Mouse (Mus musculus): ENCODE measurements around the gene Chmp6. TPM values are rescaled to one million over a fixed set of nuclear protein-coding genes. Genes with fewer than 3 reads are reported as not detected.

Chmp6 gene
- 62.4 and 65.4 TPM in 2 replicates for polyA plus RNA-seq (2014; fragmentation: Nextera tagmentation; extraction: Ambion mirVana)

DNA sequence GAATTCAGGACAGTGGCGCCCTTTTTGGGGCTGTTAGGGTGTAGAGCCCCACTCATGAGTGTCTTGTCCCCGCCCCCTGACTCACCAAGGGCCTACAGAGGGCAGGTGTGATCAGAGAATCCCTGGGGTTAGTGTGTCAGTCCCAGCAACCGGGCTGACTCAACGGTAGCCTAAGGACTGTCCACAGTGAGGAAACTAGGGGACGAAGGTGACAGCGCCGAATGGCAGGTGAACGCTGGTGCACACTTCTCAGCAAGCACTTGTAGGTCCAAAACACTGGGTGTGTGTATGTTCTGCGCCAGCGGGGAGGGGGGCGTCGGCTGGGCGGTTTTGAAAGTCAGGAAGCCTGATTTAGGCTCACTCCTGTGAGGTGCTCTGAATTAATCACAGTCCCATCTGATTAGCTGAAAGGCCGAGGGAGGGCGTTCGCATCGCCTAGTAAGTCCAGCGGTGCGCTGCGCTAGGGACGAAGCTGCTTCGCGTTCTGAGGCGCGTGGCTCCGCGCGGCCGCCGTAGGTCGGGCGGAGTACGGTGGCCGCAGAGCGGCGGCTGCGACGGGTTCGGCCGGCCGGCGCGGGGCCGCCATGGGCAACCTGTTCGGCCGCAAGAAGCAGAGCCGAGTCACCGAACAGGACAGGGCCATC is at the start of gene Chmp6:
Gene Chmp6 (plus strand): TSS at position 151 of the 644 bp plus-strand sequence.
- peak; percentile 60 for ATAC-seq (ENCODE audit: insufficient number of reproducible peaks, insufficient read depth, low FRiP score, low read depth)
- under 1% methylated on average over 43 of the region's 48 CpGs for WGBS

DNA sequence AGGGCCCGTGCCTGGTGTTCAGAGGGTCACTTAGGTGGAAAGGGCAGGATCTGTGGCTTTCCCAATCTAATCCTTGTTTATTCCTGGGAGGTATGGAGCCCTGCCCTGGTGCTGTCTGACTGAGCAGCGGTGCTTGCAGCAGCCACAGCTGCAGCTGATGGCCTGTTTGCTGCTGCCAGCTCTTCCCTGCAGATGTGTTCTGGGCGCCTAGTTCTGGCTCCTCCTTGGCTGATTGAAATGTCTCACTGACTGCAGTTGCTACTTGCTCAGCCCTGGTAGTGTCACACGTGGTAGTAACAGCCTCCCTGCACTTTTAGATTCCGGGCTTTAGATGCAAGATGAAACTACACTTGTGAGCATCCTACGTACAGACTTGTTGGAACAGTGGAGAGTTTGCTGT is 46.4 kb upstream of the Chmp6 start:
- peaks cover 55% of the 10 kb centered on the region for H3K36me3 ChIP-seq (ENCODE audit: control insufficient read depth, insufficient read depth, low read length)
- no peak overlapping the region for H3K4me3 ChIP-seq (ENCODE audit: control insufficient read depth in 1 of 2, insufficient read depth in 1 of 2, low read depth in 1 of 2, low read length in 2 of 2)
- ATAC-seq (ENCODE audit: insufficient number of reproducible peaks, insufficient read depth, low FRiP score, low read depth): no peak

More for the DNA sequence above, at the start of gene Chmp6:
- Histone ChIP-seq H3K9ac (ENCODE audit: low read length) (peak within 1 kb of the TSS; percentile 99), H3K4me2 (ENCODE audit: low read length) (peak within 1 kb of the TSS; percentile 98), H3K4me1 (ENCODE audit: control insufficient read depth in 2 of 2, insufficient read depth in 2 of 2, low read length in 2 of 2) (peaks cover 25 to 43% of the 10 kb centered on the region in 2 experiments), H3K4me3 (ENCODE audit: control insufficient read depth in 1 of 2, insufficient read depth in 1 of 2, low read depth in 1 of 2, low read length in 2 of 2) (peak within 1 kb of the TSS; percentile 73 to 92), H3K36me3 (ENCODE audit: control insufficient read depth, insufficient read depth, low read length) (peaks cover 27% of the 10 kb centered on the region), H3K27me3 (ENCODE audit: control insufficient read depth, insufficient read depth, low read length) (peaks cover 6% of the 10 kb centered on the region; the same call in 1 of the 2 replicates), H3K9me3 (ENCODE audit: control insufficient read depth, low read length) (no peaks in the 10 kb centered on the region), H3K27ac (replicated peaks in 1 of 2; ENCODE audit: control insufficient read depth in 1 of 2, insufficient read depth in 1 of 2, low read depth in 2 of 2, low read length in 2 of 2) (peak within 1 kb of the TSS; percentile 59 to 81)

DNA sequence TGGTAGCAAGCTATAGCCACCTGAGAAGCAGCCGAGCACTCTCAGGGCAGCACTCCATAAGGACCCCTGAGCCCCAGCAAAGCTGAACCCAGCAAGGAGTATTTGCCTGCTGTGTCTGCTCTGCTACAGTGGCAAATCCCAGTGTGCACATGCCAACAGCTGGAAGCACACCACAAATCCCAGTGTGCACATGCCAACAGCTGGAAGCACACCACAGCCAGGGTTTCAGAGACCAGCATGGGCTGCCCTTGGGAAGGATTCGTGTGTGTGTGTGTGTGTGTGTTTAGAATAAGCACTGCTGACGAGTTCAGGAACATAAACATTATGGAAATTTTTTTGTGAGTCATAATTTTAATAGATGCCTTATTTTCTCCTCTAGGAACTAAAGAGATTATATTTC is 45.1 kb upstream of the Chmp6 start:
- Histone ChIP-seq H3K4me2 (ENCODE audit: low read length) (no peak overlapping the region), H3K4me3 (ENCODE audit: control insufficient read depth in 1 of 2, insufficient read depth in 1 of 2, low read depth in 1 of 2, low read length in 2 of 2) (no peak overlapping the region), H3K36me3 (ENCODE audit: control insufficient read depth, insufficient read depth, low read length) (peaks cover 64% of the 10 kb centered on the region), H3K9me3 (ENCODE audit: control insufficient read depth, low read length) (no peaks in the 10 kb centered on the region), H3K27ac (replicated peaks in 1 of 2; ENCODE audit: control insufficient read depth in 1 of 2, insufficient read depth in 1 of 2, low read depth in 2 of 2, low read length in 2 of 2) (no peak overlapping the region), H3K4me1 (ENCODE audit: control insufficient read depth in 2 of 2, insufficient read depth in 2 of 2, low read length in 2 of 2) (no peaks in the 10 kb centered on the region), H3K27me3 (ENCODE audit: control insufficient read depth, insufficient read depth, low read length) (no peaks in the 10 kb centered on the region), H3K9ac (ENCODE audit: low read length) (no peak overlapping the region)
- WGBS: 91% methylated on average over 3 of the region's 3 CpGs
- no peak for ATAC-seq (ENCODE audit: insufficient number of reproducible peaks, insufficient read depth, low FRiP score, low read depth)

More for the DNA sequence above, 46.4 kb upstream of the Chmp6 start:
- Histone ChIP-seq H3K4me1 (ENCODE audit: control insufficient read depth in 2 of 2, insufficient read depth in 2 of 2, low read length in 2 of 2) (no peaks in the 10 kb centered on the region), H3K4me2 (ENCODE audit: low read length) (no peak overlapping the region), H3K27ac (replicated peaks in 1 of 2; ENCODE audit: control insufficient read depth in 1 of 2, insufficient read depth in 1 of 2, low read depth in 2 of 2, low read length in 2 of 2) (no peak overlapping the region), H3K27me3 (ENCODE audit: control insufficient read depth, insufficient read depth, low read length) (no peaks in the 10 kb centered on the region), H3K9me3 (ENCODE audit: control insufficient read depth, low read length) (no peaks in the 10 kb centered on the region), H3K9ac (ENCODE audit: low read length) (no peak overlapping the region)
- 86% methylated on average over 6 of the region's 6 CpGs for WGBS

DNA sequence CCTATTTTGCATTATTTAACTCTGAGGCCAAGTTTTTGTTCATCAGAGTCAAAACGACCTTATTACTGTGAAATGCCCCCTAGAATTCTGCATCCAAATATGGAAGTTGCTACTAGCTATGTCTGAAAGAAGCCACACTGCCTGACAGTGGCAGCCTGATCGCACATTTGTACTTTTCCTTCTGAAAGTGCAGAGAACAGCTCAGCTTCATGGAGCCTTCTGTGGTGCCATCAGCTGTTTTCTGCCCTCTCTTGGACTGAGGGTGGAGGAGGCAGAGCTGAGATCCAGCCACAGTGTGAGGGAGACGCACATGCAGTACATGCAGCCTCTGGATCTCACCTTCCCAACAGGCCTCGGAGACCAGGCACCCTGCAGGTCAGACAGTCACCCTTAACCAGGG is 44.7 kb upstream of the Chmp6 start:
- Histone ChIP-seq H3K27me3 (ENCODE audit: control insufficient read depth, insufficient read depth, low read length) (no peaks in the 10 kb centered on the region), H3K27ac (replicated peaks in 1 of 2; ENCODE audit: control insufficient read depth in 1 of 2, insufficient read depth in 1 of 2, low read depth in 2 of 2, low read length in 2 of 2) (no peak overlapping the region), H3K4me2 (ENCODE audit: low read length) (no peak overlapping the region), H3K9ac (ENCODE audit: low read length) (no peak overlapping the region), H3K4me1 (ENCODE audit: control insufficient read depth in 2 of 2, insufficient read depth in 2 of 2, low read length in 2 of 2) (no peaks in the 10 kb centered on the region), H3K9me3 (ENCODE audit: control insufficient read depth, low read length) (no peaks in the 10 kb centered on the region), H3K36me3 (ENCODE audit: control insufficient read depth, insufficient read depth, low read length) (peaks cover 68% of the 10 kb centered on the region), H3K4me3 (ENCODE audit: control insufficient read depth in 1 of 2, insufficient read depth in 1 of 2, low read depth in 1 of 2, low read length in 2 of 2) (no peak overlapping the region)
- WGBS: 76% methylated on average over 4 of the region's 4 CpGs
- no peak for ATAC-seq (ENCODE audit: insufficient number of reproducible peaks, insufficient read depth, low FRiP score, low read depth)

DNA sequence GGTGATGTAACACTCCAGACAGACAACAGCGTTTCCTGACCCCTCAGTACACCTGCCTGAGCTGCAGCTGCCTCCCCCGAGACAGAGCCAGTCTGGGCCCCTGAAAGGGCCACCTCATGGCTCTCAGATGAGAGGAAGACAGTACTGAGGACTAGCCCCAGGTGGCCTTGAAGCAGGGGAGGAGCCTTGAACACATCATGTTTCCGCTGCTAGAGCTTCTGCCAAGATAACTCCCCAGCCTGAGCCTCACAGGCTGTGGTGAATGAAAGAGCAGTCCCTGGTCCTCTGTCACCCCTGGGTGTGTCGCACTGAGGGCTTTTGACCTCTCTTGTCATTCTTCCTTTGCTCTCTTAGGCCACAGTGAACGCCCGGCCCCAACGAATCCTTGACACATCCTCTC is 42.1 kb upstream of the Chmp6 start:
- H3K36me3 ChIP-seq (ENCODE audit: control insufficient read depth, insufficient read depth, low read length): peaks cover 80% of the 10 kb centered on the region

DNA sequence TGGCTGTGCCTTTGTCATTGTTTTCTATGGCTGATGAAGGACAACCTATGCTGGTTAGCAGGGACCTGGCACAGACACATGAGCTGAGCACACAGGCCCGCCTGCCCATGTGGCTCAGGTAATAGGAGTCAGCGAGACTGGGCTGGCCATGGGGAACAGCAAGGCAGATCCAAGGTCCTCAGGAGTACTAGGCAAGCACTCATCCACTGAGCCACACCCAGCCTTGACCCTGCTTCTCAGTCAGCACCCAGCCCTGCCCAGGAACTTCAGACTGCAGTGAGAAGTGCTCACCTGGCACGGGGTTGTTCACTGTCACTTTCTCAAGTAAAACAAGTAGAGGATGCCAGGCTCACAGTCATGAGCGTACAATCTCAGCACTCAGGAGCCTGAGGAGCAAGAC is 39.6 kb upstream of the Chmp6 start:
- Histone ChIP-seq H3K4me3 (ENCODE audit: control insufficient read depth in 1 of 2, insufficient read depth in 1 of 2, low read depth in 1 of 2, low read length in 2 of 2) (no peak overlapping the region), H3K27ac (replicated peaks in 1 of 2; ENCODE audit: control insufficient read depth in 1 of 2, insufficient read depth in 1 of 2, low read depth in 2 of 2, low read length in 2 of 2) (no peak overlapping the region), H3K9me3 (ENCODE audit: control insufficient read depth, low read length) (no peaks in the 10 kb centered on the region), H3K9ac (ENCODE audit: low read length) (no peak overlapping the region), H3K27me3 (ENCODE audit: control insufficient read depth, insufficient read depth, low read length) (no peaks in the 10 kb centered on the region), H3K36me3 (ENCODE audit: control insufficient read depth, insufficient read depth, low read length) (peaks cover 87% of the 10 kb centered on the region), H3K4me2 (ENCODE audit: low read length) (no peak overlapping the region), H3K4me1 (ENCODE audit: control insufficient read depth in 2 of 2, insufficient read depth in 2 of 2, low read length in 2 of 2) (no peaks in the 10 kb centered on the region)
- ATAC-seq (ENCODE audit: insufficient number of reproducible peaks, insufficient read depth, low FRiP score, low read depth): no peak
- WGBS: 90% methylated on average over 4 of the region's 4 CpGs

More for the DNA sequence above, 42.1 kb upstream of the Chmp6 start:
- H3K27me3 ChIP-seq (ENCODE audit: control insufficient read depth, insufficient read depth, low read length): no peaks in the 10 kb centered on the region
- no peak overlapping the region for H3K27ac ChIP-seq (replicated peaks in 1 of 2; ENCODE audit: control insufficient read depth in 1 of 2, insufficient read depth in 1 of 2, low read depth in 2 of 2, low read length in 2 of 2)
- no peaks in the 10 kb centered on the region for H3K4me1 ChIP-seq (ENCODE audit: control insufficient read depth in 2 of 2, insufficient read depth in 2 of 2, low read length in 2 of 2)
- no peak overlapping the region for H3K9ac ChIP-seq (ENCODE audit: low read length)
- ATAC-seq (ENCODE audit: insufficient number of reproducible peaks, insufficient read depth, low FRiP score, low read depth): no peak
- no peak overlapping the region for H3K4me3 ChIP-seq (ENCODE audit: control insufficient read depth in 1 of 2, insufficient read depth in 1 of 2, low read depth in 1 of 2, low read length in 2 of 2)
- no peak overlapping the region for H3K4me2 ChIP-seq (ENCODE audit: low read length)
- 84% methylated on average over 7 of the region's 7 CpGs for WGBS
- H3K9me3 ChIP-seq (ENCODE audit: control insufficient read depth, low read length): no peaks in the 10 kb centered on the region

DNA sequence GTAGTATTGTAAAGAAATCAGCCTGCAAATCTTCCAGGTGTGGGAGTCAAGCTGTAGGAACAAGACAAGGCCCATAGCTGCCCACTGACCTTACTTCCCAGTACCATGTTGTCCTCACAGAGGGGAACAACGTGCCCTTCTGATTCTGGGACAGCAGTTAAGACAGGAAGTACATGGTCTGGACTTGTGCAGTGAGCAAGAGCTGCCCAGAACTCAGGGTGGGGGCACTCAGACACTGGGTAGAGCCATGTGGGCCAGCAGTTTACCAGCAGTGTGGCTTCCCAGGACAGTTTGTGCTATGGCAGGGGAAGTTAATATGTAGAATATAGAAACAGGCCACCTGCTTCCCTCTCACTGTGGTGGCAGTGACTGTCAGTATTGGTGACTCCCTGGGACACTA is 38.4 kb upstream of the Chmp6 start:
- Histone ChIP-seq H3K4me1 (ENCODE audit: control insufficient read depth in 2 of 2, insufficient read depth in 2 of 2, low read length in 2 of 2) (no peaks in the 10 kb centered on the region), H3K4me2 (ENCODE audit: low read length) (no peak overlapping the region), H3K36me3 (ENCODE audit: control insufficient read depth, insufficient read depth, low read length) (peaks cover 87% of the 10 kb centered on the region), H3K27ac (replicated peaks in 1 of 2; ENCODE audit: control insufficient read depth in 1 of 2, insufficient read depth in 1 of 2, low read depth in 2 of 2, low read length in 2 of 2) (no peak overlapping the region), H3K9ac (ENCODE audit: low read length) (no peak overlapping the region), H3K4me3 (ENCODE audit: control insufficient read depth in 1 of 2, insufficient read depth in 1 of 2, low read depth in 1 of 2, low read length in 2 of 2) (no peak overlapping the region), H3K27me3 (ENCODE audit: control insufficient read depth, insufficient read depth, low read length) (no peaks in the 10 kb centered on the region), H3K9me3 (ENCODE audit: control insufficient read depth, low read length) (no peaks in the 10 kb centered on the region)
- WGBS: 69% methylated on average over 1 of the region's 1 CpGs
- ATAC-seq (ENCODE audit: insufficient number of reproducible peaks, insufficient read depth, low FRiP score, low read depth): no peak

DNA sequence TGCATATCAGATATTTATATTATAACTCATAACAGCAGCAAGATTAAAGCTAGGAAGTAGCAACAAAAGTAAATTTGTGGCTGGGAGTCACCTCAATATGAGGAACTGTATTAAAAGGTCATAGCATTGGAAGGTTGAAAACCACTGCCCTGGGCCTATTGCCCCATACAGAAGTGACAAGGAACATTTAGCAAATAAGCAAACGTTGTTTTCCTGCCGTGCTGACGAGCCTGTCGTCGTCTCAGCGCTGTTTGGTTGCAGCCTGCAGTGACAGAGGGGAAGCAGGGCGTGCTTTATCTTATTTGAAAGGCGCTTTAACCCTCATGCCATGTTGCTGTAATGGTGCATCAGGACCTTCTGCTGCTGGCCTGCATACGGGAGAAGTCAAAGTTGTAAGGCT is 37.6 kb upstream of the Chmp6 start:
- no peak for ATAC-seq (ENCODE audit: insufficient number of reproducible peaks, insufficient read depth, low FRiP score, low read depth)
- WGBS: 69% methylated on average over 9 of the region's 9 CpGs
- H3K4me1 ChIP-seq (ENCODE audit: control insufficient read depth in 2 of 2, insufficient read depth in 2 of 2, low read length in 2 of 2): no peaks in the 10 kb centered on the region
- peaks cover 86% of the 10 kb centered on the region for H3K36me3 ChIP-seq (ENCODE audit: control insufficient read depth, insufficient read depth, low read length)
- H3K4me3 ChIP-seq (ENCODE audit: control insufficient read depth in 1 of 2, insufficient read depth in 1 of 2, low read depth in 1 of 2, low read length in 2 of 2): no peak overlapping the region
- H3K27ac ChIP-seq (replicated peaks in 1 of 2; ENCODE audit: control insufficient read depth in 1 of 2, insufficient read depth in 1 of 2, low read depth in 2 of 2, low read length in 2 of 2): no peak overlapping the region
- no peak overlapping the region for H3K9ac ChIP-seq (ENCODE audit: low read length)
- H3K9me3 ChIP-seq (ENCODE audit: control insufficient read depth, low read length): no peaks in the 10 kb centered on the region
- H3K4me2 ChIP-seq (ENCODE audit: low read length): no peak overlapping the region
- H3K27me3 ChIP-seq (ENCODE audit: control insufficient read depth, insufficient read depth, low read length): no peaks in the 10 kb centered on the region

All from heart, embryonic 14.5 days (tissue).